Mouse (Mus musculus) spleen, adult 2 months (tissue): Measurements from ENCODE around the gene Ccdc117.

Source experiments
- CTCF ChIP-seq: fragments of 200-500 bp; IDR thresholded peaks from 2 replicates; pipeline ENCODE4 v1.5.1; 2011; ENCODE audit warnings: mild to moderate bottlenecking, inconsistent platforms; ENCODE audit not compliant: insufficient read depth, insufficient read length, insufficient replicate concordance; ENCODE audit errors: extremely low read depth
- POLR2A ChIP-seq: fragments of 200-500 bp; IDR thresholded peaks from 2 replicates; pipeline ENCODE4 v1.6.1; 2011; ENCODE audit warnings: low read depth, low read length, inconsistent platforms

- TF ChIP-seq CTCF: no peak
- TF ChIP-seq POLR2A: no peak
Measured at GRCm38 (mm10) chr11:5522798-5523415, 19.1 kb downstream of the Ccdc117 start.
